Mouse (Mus musculus): ENCODE measurements around the gene Zfp335. TPM values are rescaled to one million over a fixed set of nuclear protein-coding genes. Genes with fewer than 3 reads are reported as not detected.
"Not testable (repeated sequence)": the region's sequence is repeated elsewhere in the genome, so short reads cannot be mapped to it uniquely, and the experiment has no call there.

Gene Zfp335
- polyA plus RNA-seq, 1 experiment = 9.8 TPM

GRCm38 (mm10) chr2:164888996-164889395 is 22.6 kb downstream of the Zfp335 start:
- Histone ChIP-seq H3K27me3 (ENCODE audit: control insufficient read depth, insufficient read depth, low read length) (no peaks in the 10 kb centered on the region), H3K36me3 (ENCODE audit: control insufficient read depth, insufficient read depth, low read length) (peaks cover 4% of the 10 kb centered on the region), H3K4me1 (ENCODE audit: control insufficient read depth, insufficient read depth, low read length) (no peaks in the 10 kb centered on the region), H3K27ac (ENCODE audit: control insufficient read depth, insufficient read depth, low read depth, low read length) (no peak overlapping the region), H3K4me3 (ENCODE audit: control insufficient read depth, low read depth, low read length) (no peak overlapping the region)
- TF ChIP-seq CTCF (IDR thresholded peaks at IDR 0.05; ENCODE audit: control insufficient read depth, insufficient read depth, insufficient replicate concordance, low read depth, low read length) (no peak), POLR2A (IDR thresholded peaks at IDR 0.05; ENCODE audit: control insufficient read depth, low read depth, low read length) (no peak)

GRCm38 (mm10) chr2:164886617-164887016 is 24.9 kb downstream of the Zfp335 start:
- Histone ChIP-seq H3K4me1 (ENCODE audit: control insufficient read depth, insufficient read depth, low read length) (no peaks in the 10 kb centered on the region), H3K27me3 (ENCODE audit: control insufficient read depth, insufficient read depth, low read length) (no peaks in the 10 kb centered on the region), H3K27ac (ENCODE audit: control insufficient read depth, insufficient read depth, low read depth, low read length) (no peak overlapping the region), H3K4me3 (ENCODE audit: control insufficient read depth, low read depth, low read length) (no peak overlapping the region), H3K36me3 (ENCODE audit: control insufficient read depth, insufficient read depth, low read length) (peaks cover 4% of the 10 kb centered on the region)
- TF ChIP-seq POLR2A (IDR thresholded peaks at IDR 0.05; ENCODE audit: control insufficient read depth, low read depth, low read length) = no peak
- TF ChIP-seq CTCF (IDR thresholded peaks at IDR 0.05; ENCODE audit: control insufficient read depth, insufficient read depth, insufficient replicate concordance, low read depth, low read length) = no peak

GRCm38 (mm10) chr2:164885788-164886187 is 25.8 kb downstream of the Zfp335 start:
- Histone ChIP-seq H3K27ac (ENCODE audit: control insufficient read depth, insufficient read depth, low read depth, low read length) (no peak overlapping the region), H3K4me1 (ENCODE audit: control insufficient read depth, insufficient read depth, low read length) (peaks cover under 1% of the 10 kb centered on the region; the same call in 1 of the 2 replicates), H3K36me3 (ENCODE audit: control insufficient read depth, insufficient read depth, low read length) (peaks cover 4% of the 10 kb centered on the region), H3K4me3 (ENCODE audit: control insufficient read depth, low read depth, low read length) (no peak overlapping the region), H3K27me3 (ENCODE audit: control insufficient read depth, insufficient read depth, low read length) (no peaks in the 10 kb centered on the region)
- TF ChIP-seq CTCF (IDR thresholded peaks at IDR 0.05; ENCODE audit: control insufficient read depth, insufficient read depth, insufficient replicate concordance, low read depth, low read length) (no peak), POLR2A (IDR thresholded peaks at IDR 0.05; ENCODE audit: control insufficient read depth, low read depth, low read length) (no peak)

DNA sequence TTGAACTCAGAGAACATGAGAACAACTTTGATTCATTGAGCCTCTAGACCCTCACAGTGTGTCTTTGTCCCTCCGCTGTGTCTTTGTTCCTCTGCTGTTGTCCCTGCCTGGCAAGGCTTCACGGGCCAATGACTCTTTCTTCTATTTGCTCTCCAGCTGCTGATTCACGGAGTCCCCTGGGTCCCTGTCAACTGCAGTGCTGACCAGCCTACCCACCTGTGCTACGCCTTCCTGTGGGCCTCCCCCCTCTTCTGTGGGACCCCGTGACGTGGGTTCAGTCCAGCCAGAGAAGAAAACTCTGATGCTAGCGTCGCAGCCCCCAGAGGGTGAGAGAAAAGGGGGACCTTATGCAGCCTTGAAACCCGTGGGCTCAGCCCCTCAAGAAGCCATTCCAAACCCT is 28.9 kb downstream of the Zfp335 start:
- TF ChIP-seq CTCF (IDR thresholded peaks at IDR 0.05; ENCODE audit: control insufficient read depth, insufficient read depth, insufficient replicate concordance, low read depth, low read length) = no peak
- no peak for TF ChIP-seq POLR2A (IDR thresholded peaks at IDR 0.05; ENCODE audit: control insufficient read depth, low read depth, low read length)
- H3K4me3 ChIP-seq (ENCODE audit: control insufficient read depth, low read depth, low read length) = no peak overlapping the region
- no peak overlapping the region for H3K27ac ChIP-seq (ENCODE audit: control insufficient read depth, insufficient read depth, low read depth, low read length)
- peaks cover 4% of the 10 kb centered on the region for H3K36me3 ChIP-seq (ENCODE audit: control insufficient read depth, insufficient read depth, low read length)
- no peaks in the 10 kb centered on the region for H3K27me3 ChIP-seq (ENCODE audit: control insufficient read depth, insufficient read depth, low read length)
- H3K4me1 ChIP-seq (ENCODE audit: control insufficient read depth, insufficient read depth, low read length) = peaks cover 14% of the 10 kb centered on the region

DNA sequence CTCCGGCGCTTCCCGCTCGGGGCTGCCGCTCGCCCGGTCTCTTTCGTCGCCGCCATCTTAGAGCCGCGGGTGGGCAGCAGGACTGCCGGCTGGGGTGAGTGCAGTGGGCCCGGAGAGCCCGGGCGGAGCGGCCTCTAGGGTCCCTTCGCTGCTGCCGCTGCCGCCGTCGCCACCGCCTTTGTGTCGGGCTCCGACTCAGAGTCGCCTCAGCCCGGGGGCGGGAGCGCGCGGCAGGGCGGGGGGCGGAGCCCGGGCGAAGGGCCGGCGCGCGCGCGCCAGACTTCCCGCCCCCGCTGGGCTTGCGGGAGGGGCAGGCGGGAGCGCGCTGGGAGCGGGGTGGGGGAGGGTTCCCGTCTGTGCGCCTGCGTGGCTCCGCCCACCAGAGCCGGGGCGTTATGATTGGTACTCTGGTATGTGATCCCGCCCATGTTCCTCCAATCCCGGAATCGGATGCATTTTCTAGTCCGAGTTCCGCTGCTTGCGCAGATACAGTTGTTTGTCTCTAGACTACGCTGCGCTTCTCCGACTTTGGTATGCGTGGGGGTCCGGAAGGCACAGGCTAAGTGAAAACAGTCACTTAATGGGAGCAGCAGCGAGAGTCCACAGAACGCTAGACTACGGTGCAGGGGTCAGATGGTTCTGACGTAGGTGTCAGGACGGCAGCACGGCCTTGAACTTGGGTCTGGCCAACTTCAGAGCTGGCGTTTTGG is 31.8 kb downstream of the Zfp335 start:
- Histone ChIP-seq H3K4me1 (ENCODE audit: control insufficient read depth, insufficient read depth, low read length) (peaks cover 14% of the 10 kb centered on the region), H3K27me3 (ENCODE audit: control insufficient read depth, insufficient read depth, low read length) (no peaks in the 10 kb centered on the region), H3K27ac (ENCODE audit: control insufficient read depth, insufficient read depth, low read depth, low read length) (peak overlapping the region; percentile 100), H3K36me3 (ENCODE audit: control insufficient read depth, insufficient read depth, low read length) (peaks cover 2% of the 10 kb centered on the region; the same call in 1 of the 2 replicates), H3K4me3 (ENCODE audit: control insufficient read depth, low read depth, low read length) (peak overlapping the region; percentile 97)
- TF ChIP-seq POLR2A (IDR thresholded peaks at IDR 0.05; ENCODE audit: control insufficient read depth, low read depth, low read length) (peak; percentile 87), CTCF (IDR thresholded peaks at IDR 0.05; ENCODE audit: control insufficient read depth, insufficient read depth, insufficient replicate concordance, low read depth, low read length) (no peak; the same call in 1 of the 2 replicates)

GRCm38 (mm10) chr2:164879228-164879567 is 32.4 kb downstream of the Zfp335 start, which contains the start of gene Pcif1:
TSS of gene Pcif1 (plus strand) at chr2:164879304.
- H3K27ac ChIP-seq (ENCODE audit: control insufficient read depth, insufficient read depth, low read depth, low read length) = peak within 1 kb of the TSS; percentile 100
- H3K4me1 ChIP-seq (ENCODE audit: control insufficient read depth, insufficient read depth, low read length) = peaks cover 14% of the 10 kb centered on the region
- peak within 1 kb of the TSS; percentile 97 for H3K4me3 ChIP-seq (ENCODE audit: control insufficient read depth, low read depth, low read length)
- peaks cover under 1% of the 10 kb centered on the region; the same call in 1 of the 2 replicates for H3K36me3 ChIP-seq (ENCODE audit: control insufficient read depth, insufficient read depth, low read length)
- H3K27me3 ChIP-seq (ENCODE audit: control insufficient read depth, insufficient read depth, low read length) = no peaks in the 10 kb centered on the region
- TF ChIP-seq POLR2A (IDR thresholded peaks at IDR 0.05; ENCODE audit: control insufficient read depth, low read depth, low read length) (peak; percentile 90), CTCF (IDR thresholded peaks at IDR 0.05; ENCODE audit: control insufficient read depth, insufficient read depth, insufficient replicate concordance, low read depth, low read length) (no peak)

DNA sequence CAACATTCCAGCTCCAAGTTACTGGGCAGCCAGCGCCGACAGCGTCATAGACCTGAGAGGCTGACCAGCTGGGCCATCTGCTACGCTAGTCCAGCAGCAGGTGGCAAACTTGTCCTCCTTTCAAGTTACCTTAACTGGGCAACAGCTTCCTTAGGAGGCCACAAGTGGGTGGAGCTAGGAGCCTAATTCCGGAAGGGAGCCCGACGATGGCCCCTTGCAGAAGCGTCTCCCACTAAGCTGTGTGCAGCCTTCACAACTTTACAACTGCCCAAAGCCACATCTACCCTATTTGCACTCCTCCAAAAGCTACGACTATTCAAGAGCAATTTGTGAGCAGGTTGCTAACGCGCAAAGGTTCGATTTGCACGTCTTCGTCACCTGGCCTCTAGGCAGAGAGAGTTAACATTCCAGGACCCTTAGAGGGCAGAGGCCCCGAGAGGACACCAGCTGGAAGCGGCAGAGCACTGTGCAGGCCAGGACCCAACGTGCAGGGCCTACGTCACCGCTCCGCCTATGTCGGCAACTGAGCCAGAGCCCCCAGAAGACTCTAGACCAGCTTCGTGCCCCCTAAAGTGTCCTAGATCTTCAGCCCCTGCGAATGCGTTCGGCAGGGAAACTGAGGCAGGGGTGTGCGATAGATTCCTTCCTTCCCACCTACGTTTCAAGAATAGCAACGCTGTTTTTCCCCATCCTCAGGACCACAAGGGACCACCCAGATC is 32.9 kb downstream of the Zfp335 start:
- no peaks in the 10 kb centered on the region for H3K27me3 ChIP-seq (ENCODE audit: control insufficient read depth, insufficient read depth, low read length)
- TF ChIP-seq CTCF (IDR thresholded peaks at IDR 0.05; ENCODE audit: control insufficient read depth, insufficient read depth, insufficient replicate concordance, low read depth, low read length) = no peak
- TF ChIP-seq POLR2A (IDR thresholded peaks at IDR 0.05; ENCODE audit: control insufficient read depth, low read depth, low read length) = no peak; the same call in 1 of the 2 replicates
- H3K4me3 ChIP-seq (ENCODE audit: control insufficient read depth, low read depth, low read length) = peak overlapping the region; percentile 97
- peaks cover 14% of the 10 kb centered on the region for H3K4me1 ChIP-seq (ENCODE audit: control insufficient read depth, insufficient read depth, low read length)
- no peaks in the 10 kb centered on the region for H3K36me3 ChIP-seq (ENCODE audit: control insufficient read depth, insufficient read depth, low read length)
- peak overlapping the region; percentile 90 for H3K27ac ChIP-seq (ENCODE audit: control insufficient read depth, insufficient read depth, low read depth, low read length)

- not testable (repeated sequence) for H3K4me3 ChIP-seq (ENCODE audit: control insufficient read depth, low read depth, low read length); H3K36me3 ChIP-seq (ENCODE audit: control insufficient read depth, insufficient read depth, low read length); H3K27ac ChIP-seq (ENCODE audit: control insufficient read depth, insufficient read depth, low read depth, low read length); H3K27me3 ChIP-seq (ENCODE audit: control insufficient read depth, insufficient read depth, low read length)
- peaks cover 14% of the 10 kb centered on the region for H3K4me1 ChIP-seq (ENCODE audit: control insufficient read depth, insufficient read depth, low read length)
Measured at GRCm38 (mm10) chr2:164877376-164878215, 34.0 kb downstream of the Zfp335 start.

GRCm38 (mm10) chr2:164875648-164876047 is 35.9 kb downstream of the Zfp335 start:
- H3K27me3 ChIP-seq (ENCODE audit: control insufficient read depth, insufficient read depth, low read length); H3K4me3 ChIP-seq (ENCODE audit: control insufficient read depth, low read depth, low read length): not testable (repeated sequence)

More at GRCm38 (mm10) chr2:164875648-164876047, 35.9 kb downstream of the Zfp335 start:
- not testable (repeated sequence) for H3K36me3 ChIP-seq (ENCODE audit: control insufficient read depth, insufficient read depth, low read length); H3K27ac ChIP-seq (ENCODE audit: control insufficient read depth, insufficient read depth, low read depth, low read length)
- peaks cover 13% of the 10 kb centered on the region for H3K4me1 ChIP-seq (ENCODE audit: control insufficient read depth, insufficient read depth, low read length)
